Comparison of ENCODE assay signal across 24 mouse cellular contexts in the genomic region with DNA sequence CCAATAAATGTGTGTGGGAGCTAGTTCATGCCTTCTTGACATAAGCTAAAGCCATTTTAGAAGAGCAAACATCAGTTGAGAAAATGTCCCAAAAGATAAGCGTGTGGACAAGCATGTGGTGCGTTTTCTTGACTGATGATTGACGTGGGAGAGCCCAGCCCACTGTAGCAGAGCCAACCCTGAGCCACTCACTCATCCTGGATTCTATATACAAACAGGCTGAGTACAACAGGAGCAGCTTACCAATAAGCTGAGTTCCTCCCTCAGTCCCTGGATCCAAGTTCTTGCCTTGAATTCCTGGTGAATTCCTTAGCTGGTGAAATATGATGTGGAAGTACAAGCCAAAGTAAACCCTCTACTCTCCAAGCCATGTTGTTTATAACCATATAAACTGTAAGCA.
DNase-seq lines count a peak whose midpoint lies in the region; ATAC-seq and TF ChIP-seq lines count a peak whose summit lies in the region.
"Had no signal": no experiment of that assay in that cellular context is flagged by ENCODE, and none has a peak within 500 bp of the region (broad histone marks: within the 10 kb centered on the region; RNA-seq: fewer than 3 reads in every experiment).

No protein-coding gene starts in this region.

- no peaks in the 10 kb centered on the region for H3K79me2 ChIP-seq in MEL (ENCODE audit: control insufficient read depth, insufficient read depth, low read length, poor library complexity)

- H3K9me3 ChIP-seq in kidney, postnatal 0 days (replicated peaks; ENCODE audit: low read length): no peaks in the 10 kb centered on the region
- no peaks in the 10 kb centered on the region for H3K9me3 ChIP-seq in kidney, embryonic 14.5 days (ENCODE audit: control insufficient read depth, low read length)
- H3K9me3 ChIP-seq in MEL (replicated peaks; ENCODE audit: insufficient read depth, low read length): no peaks in the 10 kb centered on the region
- no peaks in the 10 kb centered on the region for H3K9me3 ChIP-seq in stomach, postnatal 0 days (ENCODE audit: control insufficient read depth, low read length)
- H3K9me3 ChIP-seq: embryonic facial prominence, embryonic 12.5 days; forebrain, embryonic 12.5 days; G1E; hindbrain, embryonic 10.5 days had no signal

- 58% methylated on average over 3 of the region's 3 CpGs for WGBS in kidney, postnatal 0 days
- 63% methylated on average over 3 of the region's 3 CpGs for WGBS in kidney, embryonic 14.5 days
- WGBS in stomach, postnatal 0 days: 26% methylated on average over 3 of the region's 3 CpGs

- no peak for ATAC-seq in kidney, postnatal 0 days (replicated peaks; ENCODE audit: low FRiP score, low read depth)
- ATAC-seq in kidney, embryonic 14.5 days (ENCODE audit: low FRiP score, low TSS enrichment): no peak
- 0 out of 2 replicates have a peak, but pooled peaks have one; percentile 35 for ATAC-seq in stomach, postnatal 0 days (ENCODE audit: low FRiP score, low TSS enrichment)
- ATAC-seq: activated CD4-positive, CD25-positive, alpha-beta regulatory T cell, adult 4 months; CD4-positive, CD25-positive, alpha-beta regulatory T cell, adult 4 months; forebrain, embryonic 16.5 days; Patski had no signal

- no peak for TF ChIP-seq EP300 in MEL (IDR thresholded peaks at IDR 0.05; ENCODE audit: low read depth in 1 of 2, low read length in 2 of 2)
- TF ChIP-seq EP300 in stomach, postnatal 0 days (optimal IDR thresholded peaks at IDR 0.05): no peak

- no peak overlapping the region for H3K27ac ChIP-seq in kidney, postnatal 0 days
- no peak overlapping the region for H3K27ac ChIP-seq in kidney, embryonic 14.5 days (ENCODE audit: low read depth, low read length)
- H3K27ac ChIP-seq in MEL (ENCODE audit: control insufficient read depth, low read depth, low read length): no peak overlapping the region
- no peak overlapping the region for H3K27ac ChIP-seq in stomach, postnatal 0 days (replicated peaks)
- H3K27ac ChIP-seq: embryonic facial prominence, embryonic 12.5 days; forebrain, embryonic 12.5 days; heart, adult 2 months; hindbrain, embryonic 10.5 days; hindbrain, embryonic 14.5 days had no signal

- no peaks in the 10 kb centered on the region for H3K27me3 ChIP-seq in kidney, postnatal 0 days (ENCODE audit: insufficient read depth, low read length)
- no peaks in the 10 kb centered on the region for H3K27me3 ChIP-seq in kidney, embryonic 14.5 days (ENCODE audit: control insufficient read depth, insufficient read depth, low read length)
- H3K27me3 ChIP-seq in MEL (ENCODE audit: control insufficient read depth in 1 of 2, insufficient read depth in 2 of 2, low read length in 2 of 2): no peaks in the 10 kb centered on the region
- H3K27me3 ChIP-seq in stomach, postnatal 0 days (ENCODE audit: control insufficient read depth, insufficient read depth, low read length): no peaks in the 10 kb centered on the region
- H3K27me3 ChIP-seq: embryonic facial prominence, embryonic 12.5 days; forebrain, embryonic 12.5 days; Patski had no signal

- peak; percentile 77 for DNase-seq in kidney, postnatal 0 days (ENCODE audit: low spot score)
- DNase-seq in lung, postnatal 10 days: peak; percentile 14
- no peak for DNase-seq in lung, postnatal 4 days
- peak; percentile 15 for DNase-seq in MEL (ENCODE audit: low read depth, low spot score)
- DNase-seq in stomach, postnatal 0 days (ENCODE audit: low spot score): peak; percentile 33
- no peak for DNase-seq in Muller cell, postnatal 12 days (ENCODE audit: inconsistent ontology term)
- DNase-seq: adrenal gland, postnatal 14 days; B cell, adult 2 months; cerebellum, adult 11-12 months; cerebellum, adult 9-10 months; cerebellum, postnatal 25 days; gastrocnemius, postnatal 10 days; heart, adult 2 months had no signal

- no peak for TF ChIP-seq RAD21 in MEL (IDR thresholded peaks at IDR 0.05; ENCODE audit: low read depth, low read length)

- H3K4me1 ChIP-seq in kidney, postnatal 0 days (replicated peaks; ENCODE audit: insufficient read depth, low read length): no peaks in the 10 kb centered on the region
- no peaks in the 10 kb centered on the region for H3K4me1 ChIP-seq in kidney, embryonic 14.5 days (ENCODE audit: control insufficient read depth, insufficient read depth, low read length)
- H3K4me1 ChIP-seq in MEL (ENCODE audit: control insufficient read depth in 1 of 2, insufficient read depth in 2 of 2, low read length in 2 of 2): peaks cover 0 to 3% of the 10 kb centered on the region in 2 experiments; a peak in 1 of 4 replicates
- no peaks in the 10 kb centered on the region for H3K4me1 ChIP-seq in stomach, postnatal 0 days (replicated peaks; ENCODE audit: control insufficient read depth, insufficient read depth)
- H3K4me1 ChIP-seq: embryonic facial prominence, embryonic 12.5 days; forebrain, embryonic 12.5 days; hindbrain, embryonic 10.5 days had no signal

- no peak for TF ChIP-seq CTCF in kidney, postnatal 0 days (IDR thresholded peaks at IDR 0.05; ENCODE audit: low read depth)
- TF ChIP-seq CTCF in MEL (IDR thresholded peaks at IDR 0.05 in 2 of 3, conservative IDR thresholded peaks at IDR 0.05 in 1 of 3; ENCODE audit: control insufficient read depth in 1 of 3, insufficient read depth in 1 of 3, low read depth in 2 of 3, low read length in 3 of 3, poor library complexity in 1 of 3, severe bottlenecking in 1 of 3): no peak
- TF ChIP-seq CTCF in stomach, postnatal 0 days (IDR thresholded peaks at IDR 0.05; ENCODE audit: low read depth): no peak

- no peak overlapping the region for H3K9ac ChIP-seq in kidney, postnatal 0 days (ENCODE audit: low read depth, low read length)
- no peak overlapping the region for H3K9ac ChIP-seq in kidney, embryonic 14.5 days (ENCODE audit: low read depth, low read length)
- no peak overlapping the region for H3K9ac ChIP-seq in MEL (ENCODE audit: control insufficient read depth, low read depth, low read length, poor library complexity, severe bottlenecking)
- H3K9ac ChIP-seq in stomach, postnatal 0 days (ENCODE audit: low read length): no peak overlapping the region
- H3K9ac ChIP-seq: embryonic facial prominence, embryonic 12.5 days; forebrain, embryonic 12.5 days; hindbrain, embryonic 14.5 days had no signal

- no peak overlapping the region for H3K4me3 ChIP-seq in kidney, postnatal 0 days (replicated peaks; ENCODE audit: low read depth, low read length)
- no peak overlapping the region for H3K4me3 ChIP-seq in kidney, embryonic 14.5 days (ENCODE audit: low read length)
- H3K4me3 ChIP-seq in MEL (ENCODE audit: control insufficient read depth in 1 of 2, insufficient read depth in 1 of 2, low read depth in 2 of 2, low read length in 2 of 2): no peak overlapping the region
- no peak overlapping the region for H3K4me3 ChIP-seq in stomach, postnatal 0 days (ENCODE audit: low read depth, low read length)
- H3K4me3 ChIP-seq: embryonic facial prominence, embryonic 12.5 days; forebrain, embryonic 12.5 days; heart, adult 2 months; hindbrain, embryonic 10.5 days had no signal

- H3K4me2 ChIP-seq in kidney, postnatal 0 days (ENCODE audit: low read length): no peak overlapping the region
- H3K4me2 ChIP-seq in kidney, embryonic 14.5 days (replicated peaks; ENCODE audit: low read depth, low read length): no peak overlapping the region
- no peak overlapping the region for H3K4me2 ChIP-seq in stomach, postnatal 0 days (replicated peaks; ENCODE audit: low read depth)
- H3K4me2 ChIP-seq: embryonic facial prominence, embryonic 12.5 days; forebrain, embryonic 12.5 days; heart, embryonic 11.5 days; hindbrain, embryonic 14.5 days had no signal

- no peaks in the 10 kb centered on the region for H3K36me3 ChIP-seq in kidney, postnatal 0 days (ENCODE audit: insufficient read depth, low read length)
- no peaks in the 10 kb centered on the region for H3K36me3 ChIP-seq in kidney, embryonic 14.5 days (ENCODE audit: control insufficient read depth, insufficient read depth, low read length)
- no peaks in the 10 kb centered on the region for H3K36me3 ChIP-seq in MEL (ENCODE audit: control insufficient read depth in 1 of 2, insufficient read depth in 2 of 2, low read length in 2 of 2)
- H3K36me3 ChIP-seq in stomach, postnatal 0 days (ENCODE audit: control insufficient read depth, insufficient read depth, low read length): no peaks in the 10 kb centered on the region
- H3K36me3 ChIP-seq: embryonic facial prominence, embryonic 12.5 days; forebrain, embryonic 12.5 days; G1E; hindbrain, embryonic 10.5 days had no signal

- no peak for TF ChIP-seq POLR2A in MEL (IDR thresholded peaks at IDR 0.05; ENCODE audit: control insufficient read depth in 1 of 2, insufficient read depth in 1 of 2, low read depth in 1 of 2, low read length in 2 of 2, poor library complexity in 1 of 2)

TF ChIP-seq in MEL, 35 proteins besides CTCF, POLR2A, EP300 and RAD21:
- TF ChIP-seq MYC (IDR thresholded peaks at IDR 0.05; ENCODE audit: low read depth, low read length) (no peak), MEF2A (IDR thresholded peaks at IDR 0.05; ENCODE audit: extremely low read depth, insufficient replicate concordance, low read depth, low read length, poor library complexity, severe bottlenecking) (no peak), POLR2AphosphoS5 (IDR thresholded peaks at IDR 0.05; ENCODE audit: borderline replicate concordance, low read depth, low read length) (no peak), POLR2AphosphoS2 (IDR thresholded peaks at IDR 0.05; ENCODE audit: low read length) (no peak), TAL1 (IDR thresholded peaks at IDR 0.05; ENCODE audit: low read length) (no peak), NRF1 (IDR thresholded peaks at IDR 0.05; ENCODE audit: insufficient read depth, low read depth, low read length, poor library complexity, severe bottlenecking) (no peak), CHD2 (IDR thresholded peaks at IDR 0.05; ENCODE audit: low read length) (no peak), ZC3H11A (IDR thresholded peaks at IDR 0.05; ENCODE audit: low read depth, low read length) (no peak), JUND (IDR thresholded peaks at IDR 0.05; ENCODE audit: low read depth, low read length) (no peak), USF1 (IDR thresholded peaks at IDR 0.05; ENCODE audit: low read depth, low read length) (no peak), NELFE (IDR thresholded peaks at IDR 0.05; ENCODE audit: low read depth, low read length) (no peak)
TF ChIP-seq in MEL: peak in this region for 0.

Comparison
In these comparisons a context has a peak if more than half of its experiments do, and no peak if none do; other contexts are left out.
1. DNase-seq: peak in kidney, postnatal 0 days (single experiment), lung, postnatal 10 days (single experiment), MEL (single experiment) and stomach, postnatal 0 days (single experiment); none in lung, postnatal 4 days (0 of 2) and Muller cell, postnatal 12 days (single experiment).